Mouse (Mus musculus) liver, adult 2 months (tissue): Measurements from ENCODE around the gene Nxf1. TPM values are rescaled to one million over a fixed set of nuclear protein-coding genes. Genes with fewer than 3 reads are reported as not detected.
"Not testable (repeated sequence)": the region's sequence is repeated elsewhere in the genome, so short reads cannot be mapped to it uniquely, and the experiment has no call there.

ENCODE experiments used
- DNase-seq: peaks from one replicate; pipeline ENCODE4 v3.0.0-alpha.2; 2011; ENCODE audit warnings: low read depth, low spot score; ENCODE audit errors: extremely low read depth
- H3K27ac ChIP-seq: fragments of 200-500 bp; replicated peaks from 2 replicates; pipeline ENCODE4 v1.5.1; 2012; ENCODE audit warnings: low read depth, mild to moderate bottlenecking, control low read depth, inconsistent platforms, low read length; ENCODE audit not compliant: insufficient read depth
- H3K27me3 ChIP-seq: fragments of 200-500 bp; 2 replicates; pipeline ENCODE4 v1.6.1; 2012; ENCODE audit warnings: mild to moderate bottlenecking, moderate library complexity, low read length, inconsistent platforms; ENCODE audit not compliant: control insufficient read depth, insufficient read depth
- H3K36me3 ChIP-seq: fragments of 200-500 bp; 2 replicates; pipeline ENCODE4 v1.6.1; 2012; ENCODE audit warnings: low read length, inconsistent platforms; ENCODE audit not compliant: control insufficient read depth, insufficient read depth
- H3K4me1 ChIP-seq: fragments of 200-500 bp; 2 replicates; pipeline ENCODE4 v1.6.1; 2011; ENCODE audit warnings: low read length; ENCODE audit not compliant: control insufficient read depth, insufficient read depth
- H3K4me3 ChIP-seq: fragments of 200-500 bp; 2 replicates; pipeline ENCODE4 v1.5.1; 2011; ENCODE audit warnings: low read depth, mild to moderate bottlenecking, control low read depth, low read length, moderate library complexity; ENCODE audit not compliant: insufficient read depth
- H3K79me2 ChIP-seq: fragments of 200-500 bp; 2 replicates; pipeline ENCODE4 v1.6.1; 2012; ENCODE audit warnings: inconsistent platforms, mild to moderate bottlenecking, low read length, moderate library complexity; ENCODE audit not compliant: control insufficient read depth, insufficient read depth
- H3K9ac ChIP-seq: fragments of 200-500 bp; 2 replicates; pipeline ENCODE4 v1.6.1; 2012; ENCODE audit warnings: low read depth, mild to moderate bottlenecking, control low read depth, inconsistent platforms, low read length
- CTCF ChIP-seq: fragments of 200-500 bp; IDR thresholded peaks from 2 replicates; pipeline ENCODE4 v1.5.1; 2011; ENCODE audit warnings: low read depth, low read length, control low read depth
- POLR2A ChIP-seq: fragments of 200-500 bp; IDR thresholded peaks from 2 replicates; pipeline ENCODE4 v1.6.1; 2011; ENCODE audit warnings: low read length, control low read depth; ENCODE audit not compliant: insufficient read depth; ENCODE audit errors: extremely low read depth
- whole genome bisulfite sequencing: fragments of 180-500 bp; shearing (Covaris S2); methylation state at CpG from one replicate; pipeline ENCODE4 v1.1.7; 2018; 5-methylcytosine and 5-hydroxymethylcytosine counted together
- polyA plus RNA-seq: library from polyadenylated mRNA; depleted of rRNA; stranded (reverse); fragments of >200 nt; gene quantifications from 2 replicates; pipeline ENCODE4 v1.2.3, GENCODE M21; 2012
- total RNA-seq: library from RNA; depleted of rRNA; stranded (reverse); fragments of >200 nt; gene quantifications from 2 replicates; pipeline ENCODE4 v1.2.3, GENCODE M21; 2014

The Nxf1 gene
- total and polyA plus RNA-seq, 2 experiments: 16.2 to 43.1 TPM

GRCm38 (mm10) chr19:8716767-8717475 is 40.0 kb upstream of the Nxf1 start:
- TF ChIP-seq CTCF (no peak), POLR2A (no peak)
- peaks cover 3% of the 10 kb centered on the region; the same call in 1 of the 2 replicates for H3K36me3 ChIP-seq
- no peaks in the 10 kb centered on the region for H3K27me3 ChIP-seq
- peaks cover 3% of the 10 kb centered on the region; the same call in 1 of the 2 replicates for H3K4me1 ChIP-seq
- no peak overlapping the region for H3K9ac ChIP-seq
- H3K79me2 ChIP-seq: no peaks in the 10 kb centered on the region; the same call in 1 of the 2 replicates
- no peak overlapping the region for H3K27ac ChIP-seq
- WGBS: 81% methylated on average over 10 of the region's 10 CpGs
- no peak for DNase-seq
- no peak overlapping the region for H3K4me3 ChIP-seq

- no peak overlapping the region for H3K4me3 ChIP-seq
- H3K27ac ChIP-seq: no peak overlapping the region
- TF ChIP-seq CTCF (peak; percentile 65; the same call in 1 of the 2 replicates), POLR2A (no peak)
- H3K79me2 ChIP-seq: no peaks in the 10 kb centered on the region; the same call in 1 of the 2 replicates
- peak; percentile 55 for DNase-seq
- peaks cover 7% of the 10 kb centered on the region; the same call in 1 of the 2 replicates for H3K4me1 ChIP-seq
- 63% methylated on average over 3 of the region's 3 CpGs for WGBS
- no peak overlapping the region for H3K9ac ChIP-seq
- no peaks in the 10 kb centered on the region for H3K27me3 ChIP-seq
- H3K36me3 ChIP-seq: no peaks in the 10 kb centered on the region
These were observed 38.5 kb upstream of the Nxf1 start for GRCm38 (mm10) chr19:8718357-8718756.

GRCm38 (mm10) chr19:8719037-8719436 is 37.8 kb upstream of the Nxf1 start:
- not testable (repeated sequence) for H3K4me3 ChIP-seq, H3K27ac ChIP-seq, H3K79me2 ChIP-seq, H3K27me3 ChIP-seq, H3K36me3 ChIP-seq, H3K9ac ChIP-seq, H3K4me1 ChIP-seq, DNase-seq

- WGBS: 47% methylated on average over 1 of the region's 1 CpGs
- TF ChIP-seq POLR2A: no peak
- TF ChIP-seq CTCF: no peak
These were observed 35.5 kb upstream of the Nxf1 start for GRCm38 (mm10) chr19:8721378-8721777.

GRCm38 (mm10) chr19:8722021-8722420 is 34.9 kb upstream of the Nxf1 start:
- H3K4me1 ChIP-seq: peaks cover 9% of the 10 kb centered on the region; the same call in 1 of the 2 replicates
- 54% methylated on average over 4 of the region's 4 CpGs for WGBS

More at GRCm38 (mm10) chr19:8721378-8721777, 35.5 kb upstream of the Nxf1 start:
- Histone ChIP-seq H3K9ac (no peak overlapping the region), H3K27me3 (no peaks in the 10 kb centered on the region), H3K36me3 (peaks cover 24% of the 10 kb centered on the region), H3K79me2 (no peaks in the 10 kb centered on the region; the same call in 1 of the 2 replicates), H3K4me1 (peaks cover 9% of the 10 kb centered on the region; the same call in 1 of the 2 replicates), H3K27ac (no peak overlapping the region), H3K4me3 (no peak overlapping the region)
- DNase-seq: no peak

GRCm38 (mm10) chr19:8722559-8722906 is 34.3 kb upstream of the Nxf1 start:
- H3K36me3 ChIP-seq: peaks cover 31% of the 10 kb centered on the region
- TF ChIP-seq CTCF: no peak
- TF ChIP-seq POLR2A: no peak
- peaks cover 9% of the 10 kb centered on the region; the same call in 1 of the 2 replicates for H3K4me1 ChIP-seq
- H3K27ac ChIP-seq: peak overlapping the region; percentile 76
- DNase-seq: no peak
- 0% methylated on average over 5 of the region's 5 CpGs for WGBS
- no peaks in the 10 kb centered on the region for H3K79me2 ChIP-seq
- peak overlapping the region; percentile 89 for H3K9ac ChIP-seq
- H3K27me3 ChIP-seq: no peaks in the 10 kb centered on the region
- H3K4me3 ChIP-seq: peak overlapping the region; percentile 90

More at GRCm38 (mm10) chr19:8722021-8722420, 34.9 kb upstream of the Nxf1 start:
- H3K27ac ChIP-seq: no peak overlapping the region
- no peak overlapping the region for H3K4me3 ChIP-seq
- H3K36me3 ChIP-seq: peaks cover 31% of the 10 kb centered on the region
- no peak for DNase-seq
- TF ChIP-seq POLR2A (no peak), CTCF (no peak)
- H3K79me2 ChIP-seq: no peaks in the 10 kb centered on the region
- H3K27me3 ChIP-seq: no peaks in the 10 kb centered on the region
- H3K9ac ChIP-seq: peak overlapping the region; percentile 9; the same call in 1 of the 2 replicates
